Mouse (Mus musculus) mesoderm, embryonic 11.5 days (tissue): ENCODE results near the gene Dgcr8.
A peak's percentile ranks its signal among the peaks of the same experiment; 100 is the strongest.

ENCODE experiments used
- DNase-seq: peaks from one replicate; pipeline ENCODE4 v3.0.0-alpha.2; 2012; ENCODE audit warnings: low read depth, low spot score

The Dgcr8 gene

DNA sequence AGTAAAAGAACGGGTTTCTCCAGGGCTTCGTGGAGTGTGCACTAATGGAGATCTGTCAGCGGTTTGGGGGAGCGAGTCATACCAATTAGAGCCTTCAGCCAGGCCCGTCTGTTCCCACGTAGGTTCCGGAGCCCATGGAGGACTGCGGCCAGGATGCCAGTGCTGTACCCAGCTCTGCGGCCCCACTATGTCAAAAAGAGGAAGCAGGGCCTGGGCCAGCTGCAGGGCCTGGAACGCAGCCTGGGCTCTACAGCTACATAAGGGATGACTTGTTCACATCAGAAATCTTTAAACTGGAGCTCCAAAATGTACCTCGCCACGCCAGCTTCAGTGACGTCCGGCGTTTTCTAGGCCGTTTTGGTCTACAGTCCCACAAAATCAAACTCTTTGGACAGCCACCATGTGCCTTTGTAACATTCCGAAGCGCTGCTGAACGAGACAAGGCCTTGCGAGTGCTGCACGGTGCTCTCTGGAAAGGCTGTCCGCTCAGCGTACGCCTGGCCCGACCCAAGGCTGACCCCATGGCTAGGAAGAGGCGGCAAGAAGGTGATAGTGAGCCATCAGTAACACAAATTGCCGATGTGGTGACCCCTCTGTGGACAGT is 39.6 kb downstream of the Dgcr8 start:
- peak; percentile 37 for DNase-seq

DNA sequence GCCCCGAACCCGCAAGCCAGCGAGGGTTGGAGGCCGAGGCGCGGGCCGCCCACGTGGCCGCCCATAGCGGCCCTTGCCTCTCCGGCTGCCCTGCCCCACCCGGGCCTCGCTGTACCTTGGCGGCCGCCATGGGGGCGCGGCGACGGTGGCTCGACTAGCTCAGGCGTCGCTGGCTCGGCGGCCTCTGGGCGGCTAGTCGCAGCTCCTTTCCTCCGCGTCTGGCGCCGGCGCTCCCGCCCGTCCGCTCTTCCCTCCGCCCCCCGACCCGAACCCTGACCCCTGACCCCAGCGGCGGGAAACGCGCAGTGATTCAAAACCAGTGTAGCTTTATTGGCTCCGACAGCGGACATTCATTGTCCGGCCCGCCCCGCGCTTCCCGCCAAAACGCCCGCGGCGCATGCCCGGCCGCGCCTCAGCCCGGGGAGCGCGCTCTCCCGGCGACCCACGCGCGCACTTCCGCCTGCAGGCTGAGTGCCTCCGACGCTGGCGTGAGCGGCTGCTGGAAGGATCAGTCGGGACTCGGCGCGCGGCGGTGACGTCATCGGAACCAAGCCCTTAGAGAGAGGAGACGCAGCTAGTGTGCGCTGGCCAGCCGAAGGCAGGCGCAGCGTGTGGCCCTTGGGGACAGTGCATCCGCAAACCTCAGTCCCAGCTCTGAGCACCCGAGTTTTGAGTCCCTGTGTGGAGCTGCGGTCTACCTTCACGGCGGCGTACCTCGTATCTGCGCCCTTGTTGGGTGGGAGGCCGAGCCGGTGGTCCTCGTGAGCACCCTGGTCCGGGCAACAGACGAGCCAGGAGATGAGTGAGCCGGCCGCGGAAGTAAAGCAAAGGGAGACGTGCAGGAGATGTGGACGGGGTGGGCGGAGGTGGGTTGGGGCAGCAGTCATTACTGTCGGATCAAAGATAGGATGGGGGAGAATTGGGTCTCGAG is 40.3 kb downstream of the Dgcr8 start, which contains the start of the genes Trmt2a and Ranbp1:
Gene Trmt2a, plus strand, starts transcription at position 247 of the 931 bp plus-strand sequence.
Gene Ranbp1, minus strand, starts transcription at position 300 of the 931 bp plus-strand sequence.
- peak; percentile 99 for DNase-seq

DNA sequence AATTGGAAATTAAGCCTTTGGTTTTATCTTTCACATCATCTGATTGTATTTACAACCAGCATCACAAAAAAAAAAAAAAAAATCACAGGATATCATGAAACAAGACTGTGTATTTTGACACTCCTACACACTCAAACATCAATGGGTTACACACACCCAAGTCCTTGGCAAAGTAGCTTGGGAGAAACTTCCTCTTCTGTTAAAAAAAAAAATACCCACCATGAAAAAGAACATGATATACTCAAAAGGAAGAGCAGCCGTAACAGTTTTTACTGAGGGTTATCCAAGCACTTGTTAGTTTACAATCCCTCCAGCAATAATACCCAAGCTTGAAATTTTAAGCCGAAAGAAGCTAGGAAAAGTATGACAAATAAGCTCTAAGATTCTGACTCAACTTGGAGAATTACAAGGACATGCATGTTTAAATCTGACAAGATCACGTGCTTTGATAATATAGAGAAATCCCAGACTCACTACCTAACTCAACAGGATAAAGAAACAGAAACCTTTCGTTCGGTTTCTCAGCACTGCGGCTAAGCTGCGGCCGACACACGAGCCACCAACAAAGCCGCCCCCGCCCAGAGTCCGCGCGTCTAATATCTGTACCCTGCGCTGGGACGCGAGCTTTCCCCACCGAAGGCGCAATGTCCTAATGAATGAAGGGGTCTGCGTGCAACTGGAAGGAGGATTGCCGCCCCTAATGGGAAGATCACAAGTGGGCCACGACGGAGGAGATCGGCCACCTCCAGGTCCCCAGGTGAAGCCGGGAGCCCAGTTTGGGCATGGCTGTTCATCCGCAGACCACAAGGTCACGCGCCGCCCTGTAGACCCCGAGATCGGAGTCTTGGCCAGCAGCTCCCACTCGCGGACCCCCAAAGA is 41.3 kb downstream of the Dgcr8 start:
- DNase-seq, result no peak

DNA sequence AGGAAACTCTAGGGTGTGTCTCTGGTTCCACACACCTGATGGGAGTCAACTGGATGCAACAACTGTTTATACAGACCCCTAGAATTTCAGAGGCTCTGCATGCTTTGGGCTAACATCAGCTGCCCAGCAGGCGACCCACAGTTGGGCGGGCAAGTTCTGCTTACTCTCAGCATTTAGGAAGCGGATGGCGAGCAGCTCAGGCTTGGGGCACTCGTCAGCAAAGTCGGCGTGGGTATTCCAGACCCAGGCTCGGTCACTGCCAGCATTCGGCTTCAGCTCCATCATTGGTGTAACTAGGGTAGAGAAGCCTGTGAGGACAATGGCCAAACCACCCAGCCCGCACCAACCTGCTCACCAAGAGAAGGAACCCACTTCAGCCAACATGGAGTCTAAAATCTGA is 47.5 kb downstream of the Dgcr8 start:
- no peak for DNase-seq

DNA sequence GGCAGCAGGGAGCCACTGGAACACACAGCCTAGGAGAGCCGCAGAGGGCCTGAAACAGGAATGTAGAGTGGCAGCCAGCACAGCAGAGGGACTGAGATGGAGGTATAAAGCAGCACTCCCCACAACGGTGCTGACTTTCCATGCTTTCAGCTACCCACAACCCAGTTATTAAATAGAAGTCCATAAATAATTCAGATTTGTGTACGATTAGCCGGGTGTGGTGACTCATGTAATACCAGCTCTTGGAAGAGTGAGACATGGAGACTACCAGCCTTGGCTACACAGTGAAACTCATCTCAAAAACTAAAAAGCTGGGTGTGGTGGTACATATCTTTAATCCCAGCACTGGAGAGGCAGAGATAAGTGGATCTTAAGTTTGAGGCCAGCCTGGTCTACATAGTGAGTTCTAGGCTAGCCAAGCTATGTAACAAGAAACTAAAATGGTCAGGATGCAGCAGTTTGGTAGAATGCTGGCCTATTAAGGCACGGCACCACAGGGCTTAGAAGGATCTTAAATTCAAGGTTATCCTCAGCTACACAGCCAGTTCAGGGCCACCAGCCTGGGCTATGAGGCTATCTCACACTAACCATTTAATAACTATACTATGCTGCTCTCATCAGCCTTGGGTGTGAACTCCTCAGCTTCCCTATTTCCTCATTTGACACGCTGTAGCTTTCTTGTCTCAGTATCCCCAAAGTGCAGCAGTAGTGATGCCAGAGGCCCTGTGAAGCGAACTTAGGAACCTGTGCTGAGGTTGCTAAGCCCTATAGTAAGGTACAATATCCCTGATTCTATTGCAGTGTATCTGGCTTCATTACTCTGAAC is 52.2 kb downstream of the Dgcr8 start:
- no peak for DNase-seq

DNA sequence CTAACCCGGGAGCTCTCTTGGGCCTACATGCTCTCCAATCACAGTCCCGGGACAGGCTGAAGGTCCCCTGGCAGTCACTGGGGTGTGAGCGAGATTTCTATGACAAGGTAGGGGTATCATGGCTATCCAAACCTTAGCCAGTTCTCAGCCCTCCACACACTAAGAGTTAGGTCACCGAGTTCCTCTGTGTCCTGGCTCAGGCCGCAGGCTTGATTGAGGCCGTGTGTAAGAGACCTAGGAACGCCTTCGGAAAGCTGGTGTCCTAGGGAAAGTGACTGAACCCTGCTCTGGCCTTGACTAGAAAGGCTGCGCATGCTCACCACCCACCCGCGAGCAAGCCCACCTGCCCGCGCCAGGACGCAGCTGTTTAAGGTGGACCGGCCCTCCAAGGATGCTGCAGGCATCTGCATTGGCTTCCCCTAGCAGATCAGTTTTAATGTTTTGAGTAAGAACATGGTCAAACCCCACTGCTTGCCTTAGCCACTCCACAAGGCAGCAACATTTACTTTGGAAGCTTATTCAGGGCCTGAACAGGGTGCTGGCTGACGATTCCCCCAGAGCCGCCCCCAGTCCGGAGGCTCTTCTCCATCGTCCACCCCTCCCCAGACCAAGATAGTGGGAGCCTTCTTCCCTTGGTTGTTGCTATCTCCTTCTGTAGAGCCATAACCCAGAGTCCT is 53.5 kb downstream of the Dgcr8 start:
- DNase-seq, result peak; percentile 66

DNA sequence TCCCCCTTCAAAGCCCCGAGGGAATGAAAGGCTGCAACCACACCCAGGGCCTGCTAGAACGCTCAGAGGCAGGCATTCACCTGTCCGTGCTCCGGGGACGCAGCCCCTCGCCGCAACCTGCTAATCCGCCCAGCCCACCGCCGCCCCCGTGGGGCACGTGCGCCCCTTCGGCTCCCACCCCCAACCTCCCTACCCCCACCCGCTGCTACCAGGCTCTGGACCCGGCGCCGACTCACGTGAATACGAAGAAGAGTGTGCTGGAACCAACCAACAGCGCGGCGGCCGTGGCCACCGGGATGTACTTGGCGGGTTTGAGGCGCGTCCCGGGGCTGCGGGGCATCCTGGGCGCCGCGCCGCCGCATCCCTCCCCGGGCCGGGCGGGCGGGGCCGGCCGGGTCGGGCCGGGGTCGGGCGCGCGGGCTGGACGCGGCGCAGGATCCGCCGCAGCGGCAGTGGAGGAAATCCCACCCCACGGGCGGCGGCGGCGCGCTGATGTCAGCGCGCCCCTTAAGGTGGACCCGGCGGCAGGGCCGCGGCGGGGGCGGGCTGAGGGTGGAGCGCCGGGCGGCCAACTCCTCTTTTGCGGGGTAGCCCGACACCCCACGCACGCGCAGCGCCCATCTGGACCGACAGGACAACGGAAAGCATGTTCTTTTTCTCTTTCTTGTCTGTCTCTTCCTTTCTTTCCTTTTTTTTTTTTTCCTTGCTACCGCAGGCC is 54.2 kb downstream of the Dgcr8 start, which contains the start of gene Zdhhc8:
Gene Zdhhc8, minus strand, starts transcription at position 466 of the 718 bp plus-strand sequence.
- DNase-seq, result peak; percentile 71

DNA sequence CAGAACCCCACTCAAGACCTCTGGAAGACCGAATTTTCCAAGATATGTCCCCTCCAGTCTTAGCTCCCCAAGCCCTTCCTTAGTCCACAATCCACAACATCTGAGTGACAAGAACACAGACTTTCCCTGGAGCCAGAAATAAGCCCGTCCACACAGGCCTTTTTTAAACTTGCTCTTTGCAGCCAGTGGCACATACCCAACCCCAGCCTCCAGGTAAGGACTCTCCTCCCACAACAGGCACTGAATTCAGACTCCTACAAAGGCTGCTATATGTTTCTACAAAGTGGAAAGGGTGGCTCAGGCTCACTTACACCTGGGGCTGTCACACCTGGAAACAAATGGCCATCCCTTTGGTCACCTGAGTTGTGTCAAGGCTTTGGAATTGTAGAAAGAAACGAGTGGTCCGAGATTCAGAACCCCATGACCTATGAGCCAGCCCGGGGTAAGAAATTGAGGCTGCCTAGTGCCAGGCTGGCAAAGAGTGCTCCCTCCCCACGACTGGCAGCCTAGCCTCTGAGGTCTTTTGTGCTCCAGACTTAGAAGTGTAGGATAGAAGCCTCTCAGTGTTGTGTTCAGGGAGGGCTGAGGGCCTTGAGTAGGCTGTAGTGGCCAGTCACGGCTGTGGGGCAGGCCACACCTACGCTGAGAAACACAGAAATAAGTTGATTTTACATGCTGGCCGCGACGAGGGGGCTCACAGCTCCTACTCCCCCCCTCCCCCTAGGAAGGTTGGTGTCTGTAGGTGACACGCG is 55.0 kb downstream of the Dgcr8 start:
- DNase-seq, result no peak

DNA sequence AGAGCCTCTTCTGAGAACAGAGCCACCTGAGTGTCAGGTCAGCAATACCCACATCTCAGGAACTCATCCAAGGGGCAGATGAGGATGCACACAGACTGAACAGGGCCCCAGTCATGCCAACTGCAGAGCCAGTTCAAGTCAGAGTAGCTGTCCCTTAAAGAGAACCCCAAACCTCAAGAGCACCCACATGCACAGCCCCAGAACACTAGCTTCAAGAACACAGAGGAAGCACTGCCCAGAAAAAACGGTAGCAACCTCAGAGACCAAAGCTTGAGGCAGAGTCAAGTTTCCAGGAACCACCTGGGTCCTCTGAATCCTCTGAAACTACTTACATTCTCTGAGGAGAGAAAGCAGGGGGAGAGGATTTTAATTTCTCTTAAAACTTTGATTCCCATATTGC is 55.6 kb downstream of the Dgcr8 start:
- no peak for DNase-seq

DNA sequence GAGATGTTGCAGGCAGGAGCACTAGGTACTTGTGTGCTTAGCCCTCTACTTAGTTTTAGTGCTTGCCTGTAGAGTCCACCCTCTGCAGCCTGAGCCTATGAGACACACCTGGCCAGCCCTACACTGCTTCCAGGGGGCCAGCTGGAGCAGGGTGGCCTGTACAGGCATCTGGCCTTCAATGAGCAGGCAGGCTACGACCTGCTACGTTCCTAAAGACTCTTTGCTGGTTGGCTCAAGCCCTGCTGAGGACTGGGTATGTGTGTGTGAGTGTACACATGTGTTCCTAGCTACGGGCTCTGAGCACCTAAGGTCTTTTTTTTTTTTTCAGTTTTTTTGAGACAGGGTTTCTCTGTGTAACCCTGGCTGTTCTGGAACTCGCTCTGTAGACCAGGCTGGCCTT is 57.6 kb downstream of the Dgcr8 start:
- DNase-seq, result no peak

DNA sequence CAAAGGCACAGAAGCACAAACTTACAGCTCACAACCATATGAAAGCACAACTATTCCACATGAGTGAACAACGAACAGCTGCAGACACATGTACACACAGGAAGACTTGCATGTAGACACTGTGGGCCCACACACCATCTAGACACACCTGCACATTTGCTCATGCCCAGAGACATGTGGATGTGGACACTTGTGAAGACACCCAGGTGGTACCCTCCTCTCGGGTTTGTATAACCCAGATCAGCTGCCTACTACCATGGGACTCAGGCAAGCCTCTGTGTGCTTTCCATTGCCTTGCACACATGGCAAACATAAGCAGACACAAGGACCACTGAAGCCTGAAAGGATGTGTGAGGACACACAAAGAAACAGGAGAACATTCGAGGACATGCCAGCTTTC is 58.0 kb downstream of the Dgcr8 start:
- no peak for DNase-seq

DNA sequence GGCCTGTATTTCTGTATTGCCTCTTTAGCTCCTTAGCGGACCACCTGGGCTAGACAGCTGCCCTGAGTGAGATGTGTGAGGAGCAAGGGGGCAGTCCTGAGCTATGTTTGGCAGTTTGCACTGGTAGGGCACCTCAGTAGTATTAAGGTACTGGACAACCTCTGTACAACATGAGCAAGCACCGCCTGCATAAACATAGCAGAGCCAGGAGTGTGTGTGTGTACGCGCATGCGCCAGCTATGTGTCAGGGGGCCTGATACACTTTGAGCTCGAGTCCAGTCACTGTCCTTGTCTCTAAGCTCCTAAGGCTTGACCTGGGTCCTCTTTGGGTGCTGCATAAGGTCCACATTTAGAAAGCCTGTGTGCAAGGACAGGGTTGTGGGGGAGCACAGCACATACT is 58.4 kb downstream of the Dgcr8 start:
- DNase-seq, result no peak

DNA sequence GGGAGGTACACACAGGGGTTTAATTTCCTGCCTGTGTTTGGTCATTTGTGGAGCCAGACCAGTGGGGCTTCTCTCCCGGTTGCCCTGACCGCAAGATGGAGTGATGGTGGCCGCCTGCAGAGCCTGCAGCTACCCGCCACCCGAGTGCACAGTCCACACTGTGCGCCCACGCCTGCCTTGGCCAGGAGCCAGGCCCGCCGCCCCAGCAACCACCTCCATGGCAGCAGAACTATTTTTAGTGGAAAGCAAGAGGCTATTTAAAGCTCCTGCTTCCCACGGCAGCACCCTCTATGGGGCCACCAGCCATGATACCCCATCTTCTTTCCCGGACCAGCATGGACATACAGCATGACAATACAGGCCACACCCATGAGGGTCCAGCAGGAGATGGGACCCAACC is 59.4 kb downstream of the Dgcr8 start:
- DNase-seq, result no peak

DNA sequence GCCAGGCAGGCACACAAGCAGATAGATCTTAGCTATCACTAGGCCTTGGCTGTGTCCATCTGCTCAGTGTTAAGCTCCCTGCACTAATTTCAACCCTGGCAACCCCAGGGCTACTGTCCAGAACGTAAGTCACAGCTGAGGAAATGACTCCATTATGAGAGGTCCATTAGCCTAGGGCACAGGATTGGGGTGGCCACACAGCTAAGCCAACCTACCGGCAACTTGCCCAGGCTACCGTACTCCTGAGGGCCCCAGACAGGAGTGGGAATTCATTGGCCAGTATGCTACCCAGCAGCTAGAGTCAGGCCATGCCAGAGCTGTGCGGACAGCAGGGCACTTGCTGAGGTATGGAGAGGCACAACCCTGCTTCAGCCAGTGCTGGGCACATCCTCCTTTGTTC is 60.2 kb downstream of the Dgcr8 start:
- no peak for DNase-seq

DNA sequence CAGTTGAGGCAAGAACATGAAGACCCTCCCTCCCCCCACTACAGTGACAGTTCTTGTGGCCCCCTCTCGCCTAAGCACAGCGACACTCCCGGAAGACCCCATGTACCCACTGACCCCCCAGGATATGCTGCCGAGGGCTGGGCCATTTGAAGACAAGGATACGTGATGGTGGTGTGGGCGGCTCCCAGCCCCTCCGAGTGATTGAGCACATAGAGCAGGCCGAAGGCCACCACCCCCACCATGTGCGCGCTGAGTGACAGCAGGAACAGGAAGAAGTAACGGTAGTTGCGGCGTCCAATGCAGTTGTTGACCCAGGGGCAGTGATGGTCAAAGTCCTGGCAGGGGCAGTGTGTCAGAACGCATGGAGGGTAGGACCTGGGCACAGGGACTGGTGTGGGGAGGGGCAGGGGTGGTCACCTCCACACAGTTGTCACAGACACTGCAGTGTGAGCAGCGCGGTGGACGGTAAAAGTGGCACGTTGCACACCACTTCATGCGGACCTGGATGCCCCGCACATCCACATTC is 61.1 kb downstream of the Dgcr8 start:
- DNase-seq, result no peak

DNA sequence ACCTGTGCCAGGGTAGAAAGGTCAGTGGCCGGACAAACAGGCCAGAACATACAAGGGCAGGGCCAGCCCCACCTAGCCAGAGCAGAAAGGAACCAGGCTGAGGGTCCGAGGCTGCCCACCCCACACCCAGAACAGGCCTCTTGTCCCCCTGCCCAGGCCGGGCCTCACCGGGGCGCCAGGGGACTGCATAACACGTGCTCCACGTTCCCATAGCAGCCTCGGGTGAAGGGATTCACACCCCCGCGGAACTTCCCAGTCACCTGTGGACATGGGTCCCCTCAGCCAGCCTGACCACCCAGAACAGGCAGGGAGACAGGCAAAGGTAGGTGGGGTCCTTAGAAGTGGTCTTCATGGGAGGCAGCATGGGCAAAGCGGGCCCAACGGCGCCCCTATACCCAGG is 61.9 kb downstream of the Dgcr8 start:
- no peak for DNase-seq

DNA sequence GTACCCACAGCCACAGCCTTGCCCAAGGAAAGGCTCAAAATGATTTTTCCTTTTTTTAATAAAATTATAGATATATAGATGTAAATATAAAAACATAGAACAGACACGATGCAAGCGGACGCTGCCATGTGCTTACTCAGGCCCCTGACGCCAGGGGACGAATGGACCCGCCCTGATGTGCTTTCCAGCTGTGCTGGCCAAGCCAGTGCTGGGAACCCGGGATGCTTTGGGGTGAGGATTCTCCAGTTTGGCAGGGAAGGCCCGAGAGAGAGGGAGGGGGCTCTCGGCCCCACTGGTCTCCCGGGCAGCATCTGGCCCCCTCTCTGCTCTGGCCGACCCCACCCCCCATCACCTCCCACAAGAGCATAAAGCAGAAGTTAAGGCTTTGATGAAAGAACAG is 66.9 kb downstream of the Dgcr8 start:
- no peak for DNase-seq

DNA sequence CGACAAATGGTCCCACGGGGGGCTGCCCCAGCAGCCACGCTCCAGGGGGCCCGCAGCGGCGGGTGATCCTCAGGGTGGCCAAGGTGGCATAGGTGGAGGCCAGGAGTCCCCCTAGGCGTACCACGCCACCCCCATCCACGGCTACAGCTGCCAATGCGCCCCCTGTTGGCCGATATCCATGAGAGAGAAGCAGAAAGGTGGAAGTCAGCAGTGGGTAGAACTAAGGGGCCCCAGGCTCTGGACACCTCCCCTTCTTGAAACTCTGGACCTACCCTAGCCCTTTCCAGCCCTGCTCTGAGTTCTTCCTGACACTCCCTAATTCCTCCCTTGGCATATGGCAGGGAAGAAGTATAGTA is 67.5 kb downstream of the Dgcr8 start:
- no peak for DNase-seq
